Comparison of ENCODE assay signal across 10 mouse cellular contexts in genomic region chr14:114821098-114821594, GRCm38 (mm10).
DNase-seq lines count a peak whose midpoint lies in the region; ATAC-seq and TF ChIP-seq lines count a peak whose summit lies in the region.
"Had no signal": no experiment of that assay in that cellular context is flagged by ENCODE, and none has a peak within 500 bp of the region (broad histone marks: within the 10 kb centered on the region; RNA-seq: fewer than 3 reads in every experiment).

No protein-coding gene starts in this region.

- intact Hi-C loops in left cerebral cortex, postnatal 36 days (cut with DNase I) = no loop called here

- no peak overlapping the region for H3K9ac ChIP-seq in heart, embryonic 13.5 days
- no peak overlapping the region for H3K9ac ChIP-seq in midbrain, embryonic 13.5 days (replicated peaks)
- no peak overlapping the region for H3K9ac ChIP-seq in midbrain, embryonic 15.5 days
- no peak overlapping the region for H3K9ac ChIP-seq in limb, embryonic 14.5 days (ENCODE audit: low read depth, low read length, severe bottlenecking)

- DNase-seq in heart, adult 18-20 months = no peak
- DNase-seq in limb, embryonic 14.5 days (ENCODE audit: low spot score) = no peak
- DNase-seq in T-cell, adult 2 months (ENCODE audit: low spot score) = no peak
- no peak for DNase-seq in left cerebral cortex, postnatal 36 days (ENCODE audit: low spot score in 2 of 2)
- DNase-seq in lung, postnatal 14 days = no peak
- DNase-seq: heart, postnatal 4 days; left cerebral cortex, postnatal 4 days had no signal

- H3K27ac ChIP-seq in heart, embryonic 13.5 days (replicated peaks) = peak overlapping the region; percentile 65
- no peak overlapping the region for H3K27ac ChIP-seq in midbrain, embryonic 13.5 days
- H3K27ac ChIP-seq in midbrain, embryonic 15.5 days = no peak overlapping the region
- H3K27ac ChIP-seq in limb, embryonic 14.5 days (replicated peaks; ENCODE audit: low read depth, low read length) = peak overlapping the region; percentile 46; the same call in 1 of the 2 replicates

- no peak overlapping the region for H3K4me3 ChIP-seq in heart, embryonic 13.5 days
- H3K4me3 ChIP-seq in midbrain, embryonic 13.5 days (replicated peaks) = no peak overlapping the region
- no peak overlapping the region for H3K4me3 ChIP-seq in midbrain, embryonic 15.5 days
- H3K4me3 ChIP-seq in limb, embryonic 14.5 days (replicated peaks; ENCODE audit: low read length) = no peak overlapping the region

- 8% methylated on average over 2 of the region's 2 CpGs for WGBS in heart, embryonic 13.5 days
- 12% methylated on average over 2 of the region's 2 CpGs for WGBS in midbrain, embryonic 13.5 days
- WGBS in midbrain, embryonic 15.5 days = 24% methylated on average over 2 of the region's 2 CpGs
- WGBS in limb, embryonic 14.5 days = 16% methylated on average over 2 of the region's 2 CpGs

- no peak for TF ChIP-seq POLR2A in limb, embryonic 14.5 days (IDR thresholded peaks at IDR 0.05; ENCODE audit: borderline replicate concordance, extremely low read depth, insufficient read depth, insufficient read length)

- H3K4me1 ChIP-seq in heart, embryonic 13.5 days = peaks cover 19% of the 10 kb centered on the region
- H3K4me1 ChIP-seq in midbrain, embryonic 13.5 days (replicated peaks) = peaks cover 5% of the 10 kb centered on the region
- no peaks in the 10 kb centered on the region for H3K4me1 ChIP-seq in midbrain, embryonic 15.5 days
- H3K4me1 ChIP-seq in limb, embryonic 14.5 days (ENCODE audit: control insufficient read depth, insufficient read depth, low read length) = peaks cover 8% of the 10 kb centered on the region

- H3K9me3 ChIP-seq in heart, embryonic 13.5 days = no peaks in the 10 kb centered on the region
- H3K9me3 ChIP-seq in midbrain, embryonic 13.5 days = no peaks in the 10 kb centered on the region
- H3K9me3 ChIP-seq in midbrain, embryonic 15.5 days = no peaks in the 10 kb centered on the region
- no peaks in the 10 kb centered on the region for H3K9me3 ChIP-seq in limb, embryonic 14.5 days (ENCODE audit: control insufficient read depth, low read length)

- no peaks in the 10 kb centered on the region for H3K27me3 ChIP-seq in heart, embryonic 13.5 days (replicated peaks)
- H3K27me3 ChIP-seq in midbrain, embryonic 13.5 days = no peaks in the 10 kb centered on the region
- no peaks in the 10 kb centered on the region for H3K27me3 ChIP-seq in midbrain, embryonic 15.5 days (replicated peaks)
- H3K27me3 ChIP-seq in limb, embryonic 14.5 days (ENCODE audit: control insufficient read depth, insufficient read depth, low read length) = no peaks in the 10 kb centered on the region

- ATAC-seq in heart, embryonic 13.5 days (ENCODE audit: extremely low read depth, insufficient number of reproducible peaks, low FRiP score, low TSS enrichment) = peak; percentile 71; the same call in 1 of the 2 replicates
- 0 out of 2 replicates have a peak, but pooled peaks have one; percentile 62 for ATAC-seq in midbrain, embryonic 13.5 days
- ATAC-seq in midbrain, embryonic 15.5 days (replicated peaks) = no peak
- ATAC-seq in limb, embryonic 14.5 days (ENCODE audit: low FRiP score, low read depth) = no peak

- H3K36me3 ChIP-seq in heart, embryonic 13.5 days = no peaks in the 10 kb centered on the region
- H3K36me3 ChIP-seq in midbrain, embryonic 13.5 days = no peaks in the 10 kb centered on the region
- no peaks in the 10 kb centered on the region for H3K36me3 ChIP-seq in midbrain, embryonic 15.5 days (replicated peaks)
- no peaks in the 10 kb centered on the region for H3K36me3 ChIP-seq in limb, embryonic 14.5 days (ENCODE audit: control insufficient read depth, insufficient read depth, low read length)

- peak overlapping the region; percentile 44 for H3K4me2 ChIP-seq in heart, embryonic 13.5 days
- H3K4me2 ChIP-seq in midbrain, embryonic 13.5 days (replicated peaks) = no peak overlapping the region
- no peak overlapping the region for H3K4me2 ChIP-seq in midbrain, embryonic 15.5 days
- H3K4me2 ChIP-seq in limb, embryonic 14.5 days (replicated peaks; ENCODE audit: low read depth, low read length, severe bottlenecking) = no peak overlapping the region

Comparison
In these comparisons a context has a peak if more than half of its experiments do, and no peak if none do; other contexts are left out.
1. ATAC-seq: peak in heart, embryonic 13.5 days (single experiment) and midbrain, embryonic 13.5 days (single experiment); none in midbrain, embryonic 15.5 days (single experiment) and limb, embryonic 14.5 days (single experiment).
2. H3K27ac ChIP-seq: peak in heart, embryonic 13.5 days (single experiment) and limb, embryonic 14.5 days (single experiment); none in midbrain, embryonic 13.5 days (single experiment) and midbrain, embryonic 15.5 days (single experiment).